Mouse (Mus musculus) thymus, postnatal 4 days (tissue): ENCODE results near the gene Vps51.

ENCODE experiments used
- DNase-seq: peaks from one replicate; pipeline ENCODE4 v3.0.0; 2021

Vps51 gene

DNA sequence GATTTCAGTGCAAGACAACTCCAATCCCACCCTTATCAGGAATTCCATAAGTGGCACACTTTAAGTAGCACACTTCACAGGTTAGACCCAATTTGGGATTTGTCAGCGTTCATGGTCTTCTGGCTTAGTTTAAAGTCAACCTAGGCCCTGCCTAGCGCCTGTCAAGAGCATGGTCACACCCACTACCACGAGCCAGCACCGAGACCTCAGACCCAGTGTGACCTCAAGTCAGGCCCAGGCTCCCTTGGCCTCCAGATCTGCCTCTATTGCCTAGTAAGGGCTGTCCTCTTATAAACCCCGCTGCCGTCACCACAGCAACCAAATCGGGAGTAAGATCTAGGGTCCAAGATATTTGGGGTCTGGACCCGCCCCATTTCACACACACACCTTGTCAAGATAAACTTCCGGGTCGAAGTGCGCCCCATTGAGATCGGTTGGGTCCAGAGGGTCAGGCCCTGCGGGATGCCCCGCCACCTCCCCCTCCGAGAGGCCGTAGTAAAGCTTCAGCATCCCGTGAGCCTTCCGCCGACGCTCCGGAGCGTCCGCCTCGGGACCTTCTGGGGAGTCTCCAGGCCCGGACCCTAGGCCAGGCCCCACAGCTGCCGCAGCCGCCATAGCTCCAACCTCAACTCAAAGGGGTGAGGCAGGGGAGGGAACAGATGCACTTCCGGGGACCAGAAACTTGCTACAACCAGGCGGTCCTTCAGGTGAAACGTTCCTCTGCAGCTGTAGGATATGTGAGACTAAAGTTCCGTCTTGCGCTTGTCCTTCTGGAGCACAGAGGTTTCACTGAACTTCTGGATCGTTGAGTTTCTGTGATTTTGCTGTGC lies at the start of gene Vps51:
Vps51 (minus strand) TSS at position 668 of the 830 bp plus-strand sequence.
- peak; percentile 86 for DNase-seq

DNA sequence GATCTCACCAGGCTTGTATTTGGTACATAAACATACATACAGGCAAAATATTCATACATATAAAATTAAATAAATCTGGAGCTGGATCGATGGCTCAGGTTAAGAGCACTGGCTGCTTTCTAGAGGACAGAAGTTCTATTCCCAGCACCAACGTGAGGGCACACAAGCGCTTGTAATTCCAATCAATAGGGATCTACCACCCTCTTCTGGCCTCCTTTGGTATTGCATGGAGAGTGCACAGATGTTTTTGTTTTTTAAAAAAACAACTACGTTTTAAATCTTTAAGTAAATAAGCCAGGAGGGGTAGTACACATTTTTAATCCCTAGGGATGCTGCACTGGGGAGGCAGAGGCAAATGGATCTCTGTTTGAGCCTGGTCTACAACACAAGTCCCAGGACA lies 49.3 kb upstream of the Vps51 start:
- DNase-seq, result peak; percentile 73

DNA sequence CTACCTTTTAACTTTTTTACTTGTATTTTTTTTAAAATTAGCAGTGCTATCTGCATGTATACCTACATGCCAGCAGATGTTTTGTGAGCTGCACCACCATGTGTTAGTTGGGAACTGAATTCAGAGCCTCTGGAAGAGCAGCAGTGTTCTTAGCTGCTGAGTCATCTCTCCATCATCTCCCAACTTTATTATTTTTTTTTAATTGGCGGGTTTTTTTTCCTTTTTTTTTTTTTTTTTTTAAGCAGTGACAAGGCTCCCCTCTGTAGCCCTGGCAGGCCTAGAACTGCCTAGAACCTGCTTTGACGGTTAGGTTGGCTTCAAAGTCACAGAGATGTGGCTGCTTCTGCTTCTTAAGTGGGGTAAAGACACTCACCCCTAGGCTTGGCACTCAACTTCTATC lies 47.9 kb upstream of the Vps51 start:
- no peak for DNase-seq

DNA sequence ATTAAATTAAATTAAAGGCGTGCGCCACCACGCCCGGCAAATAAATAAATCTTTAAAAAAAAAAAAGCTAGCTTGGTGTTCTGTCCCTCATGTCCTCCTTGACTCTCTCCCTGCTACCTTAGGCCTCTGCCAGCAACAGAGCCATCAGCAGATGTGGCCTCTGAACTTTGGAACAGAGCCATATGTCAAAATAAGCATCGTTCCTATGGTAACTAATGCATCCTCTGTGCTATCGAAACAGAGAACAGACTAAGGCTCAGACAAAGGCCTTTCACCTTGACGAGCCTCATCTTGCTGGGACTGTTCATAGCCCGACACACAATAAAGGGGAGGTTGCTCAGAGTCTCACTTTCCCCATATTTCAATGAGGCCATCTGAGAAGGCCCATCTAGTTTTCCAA lies 46.3 kb upstream of the Vps51 start:
- no peak for DNase-seq

DNA sequence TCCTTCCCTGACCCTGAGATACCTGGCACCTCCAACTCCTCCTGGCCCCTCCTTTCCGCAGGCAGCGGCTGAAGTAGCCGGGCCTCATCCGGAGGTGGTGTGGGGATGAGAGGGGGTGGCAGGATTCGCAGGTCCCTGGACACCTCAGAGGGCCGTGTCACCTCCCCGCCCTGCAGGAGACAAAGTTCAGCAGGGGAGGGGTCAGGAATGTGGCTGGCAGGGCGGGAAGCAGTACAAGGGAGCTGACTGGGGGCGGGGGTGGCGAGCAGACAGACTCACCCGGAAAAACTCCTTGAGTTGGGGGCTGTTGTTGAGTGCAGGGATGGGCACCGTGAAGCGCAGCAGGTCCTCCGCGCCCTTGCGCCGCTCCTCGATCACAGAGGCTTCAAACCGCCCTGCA lies 44.7 kb upstream of the Vps51 start:
- no peak for DNase-seq

DNA sequence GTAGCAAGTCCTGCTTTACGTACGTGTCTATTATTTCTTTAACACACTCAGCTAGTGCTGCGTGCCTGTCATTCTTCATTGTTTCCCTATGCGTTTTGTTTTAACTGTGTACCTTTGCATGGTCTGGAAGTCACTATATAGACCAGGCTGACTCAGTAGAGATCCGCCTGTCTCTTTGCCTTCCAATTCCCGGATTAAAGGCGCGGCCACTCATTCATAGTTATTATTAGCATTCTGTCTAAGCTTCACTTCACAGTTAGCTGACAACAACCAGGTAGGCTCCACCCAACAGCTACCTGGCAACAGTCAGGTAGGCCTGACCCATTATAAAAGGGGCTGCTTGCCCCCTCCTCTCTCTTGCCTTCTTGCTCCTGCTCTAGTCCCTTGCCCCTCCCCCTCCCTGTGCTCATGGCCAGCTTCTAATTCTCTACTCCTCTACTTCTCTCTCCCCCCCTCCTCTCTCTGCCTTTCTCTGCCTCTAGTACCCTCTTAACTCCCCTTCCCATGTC lies 41.7 kb upstream of the Vps51 start:
- peak; percentile 43 for DNase-seq

DNA sequence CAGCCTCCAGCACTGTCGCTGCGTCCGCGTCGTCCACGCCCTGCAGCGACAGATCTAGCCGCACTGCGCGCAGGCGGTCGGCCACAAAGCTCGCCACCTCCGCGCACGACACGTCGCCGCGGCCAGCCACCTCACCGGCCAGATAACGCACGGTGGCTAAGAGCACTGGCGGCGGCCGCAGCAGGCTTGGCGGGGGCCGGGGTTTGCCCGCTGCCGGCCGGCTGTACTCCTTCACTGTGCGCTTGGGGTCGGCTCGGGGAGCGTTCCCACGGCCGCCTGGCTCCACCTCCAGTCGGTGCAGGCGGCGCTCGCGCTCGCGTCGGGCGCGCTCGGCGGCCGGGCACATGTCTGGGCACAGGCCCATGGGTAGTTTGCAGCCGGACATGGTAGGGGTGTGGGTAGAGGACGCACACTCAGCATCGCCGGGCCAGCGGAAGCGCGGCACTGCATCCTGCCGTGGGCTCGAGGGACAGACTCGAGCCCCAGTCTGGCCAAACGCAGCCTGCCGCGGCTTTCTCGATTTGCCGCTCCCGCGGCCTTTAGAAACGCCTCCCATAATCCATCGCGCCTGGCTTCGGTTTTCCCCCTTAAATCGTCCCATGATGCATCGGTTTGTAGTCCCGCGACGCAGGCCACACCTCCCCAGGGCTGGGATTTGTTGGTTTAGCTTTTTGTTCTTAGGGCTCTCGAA lies 41.1 kb upstream of the Vps51 start, which contains the start of gene Sac3d1:
Sac3d1 (minus strand) TSS at position 665 of the 691 bp plus-strand sequence.
- peak; percentile 89 for DNase-seq

DNA sequence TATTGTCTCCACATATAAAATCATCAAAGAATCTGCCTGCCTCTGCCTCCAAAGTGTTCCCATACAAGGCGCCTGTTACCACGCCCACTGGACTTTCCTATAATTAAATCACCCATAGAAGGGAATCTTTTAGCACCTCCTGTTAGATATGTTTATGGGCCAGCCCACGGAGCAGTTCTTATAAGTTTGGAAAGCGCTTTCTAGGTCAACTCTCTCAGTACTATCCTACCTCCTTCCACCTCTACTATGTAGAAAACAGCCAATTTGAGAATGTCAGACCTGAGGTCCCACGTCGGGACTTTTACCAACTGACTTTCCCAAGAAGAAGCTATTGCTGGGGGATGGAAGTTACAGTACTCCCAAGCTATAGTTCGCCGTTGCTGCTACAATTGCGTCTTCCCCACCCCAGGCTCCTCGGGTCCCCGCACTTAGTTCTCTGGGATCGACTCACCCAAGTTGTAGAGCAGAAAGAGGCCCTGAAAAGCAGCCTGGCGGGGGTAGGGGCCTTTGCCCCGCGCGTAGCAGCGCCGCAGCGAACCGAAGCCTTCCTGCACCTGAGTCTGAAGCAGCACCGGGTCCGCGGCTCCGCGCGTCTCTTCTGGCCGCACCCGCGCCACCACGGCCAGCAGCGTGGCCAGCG lies 40.4 kb upstream of the Vps51 start:
- DNase-seq, result peak; percentile 66

DNA sequence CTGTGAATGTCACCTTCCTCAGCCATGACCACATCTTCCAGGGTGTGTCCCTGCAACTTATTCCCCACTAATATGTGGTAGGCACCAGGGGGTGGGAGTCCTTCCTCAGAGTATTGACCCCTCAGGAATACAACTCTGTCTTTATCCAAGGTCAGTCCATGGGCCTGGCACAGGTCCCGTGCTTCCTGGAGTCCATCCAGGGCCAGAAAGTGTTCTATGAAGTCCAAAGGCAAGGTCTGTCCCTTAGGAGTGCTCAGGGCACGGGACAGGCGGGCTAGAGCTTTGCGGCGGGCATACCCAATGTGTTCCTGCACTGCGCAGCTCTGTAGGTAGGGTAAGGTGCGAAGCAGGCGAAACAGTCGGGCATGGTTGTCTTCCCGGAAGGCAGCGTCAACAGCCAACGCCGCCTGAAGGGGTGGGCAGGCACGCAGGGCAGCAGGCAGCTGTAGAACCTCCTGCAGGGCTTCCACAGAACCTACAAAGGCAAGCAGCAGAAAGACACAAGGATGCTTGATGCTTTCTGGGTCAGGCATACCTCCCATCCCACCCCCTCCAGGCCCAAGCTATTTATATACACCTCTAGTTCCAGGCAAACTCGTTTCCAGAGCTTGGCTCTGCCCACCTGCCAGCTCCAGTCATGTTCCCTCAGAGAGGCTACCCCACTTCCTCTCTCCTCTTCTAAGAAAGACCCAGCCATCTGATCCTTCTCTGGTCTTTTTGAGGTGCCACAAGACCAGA lies 39.3 kb upstream of the Vps51 start:
- no peak for DNase-seq

DNA sequence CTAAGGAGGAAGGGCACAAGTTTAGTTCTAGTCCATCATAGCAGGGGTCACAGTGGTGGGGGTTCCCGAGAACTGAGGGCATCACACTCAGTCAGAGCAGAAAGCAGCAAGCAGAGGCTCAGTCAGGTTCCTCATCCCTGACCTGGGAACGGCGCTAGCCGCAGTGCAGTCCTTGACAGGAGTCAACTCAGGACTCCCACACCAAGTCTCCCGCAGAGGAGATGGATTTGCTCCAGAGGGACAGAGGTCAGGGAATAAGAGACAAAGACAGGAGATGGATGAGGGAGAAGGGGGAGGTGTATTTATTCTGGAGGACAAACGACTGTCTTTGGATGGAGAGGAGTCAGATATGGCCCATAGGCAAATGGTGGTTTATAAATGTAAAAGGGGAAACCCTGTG lies 36.1 kb upstream of the Vps51 start:
- no peak for DNase-seq

DNA sequence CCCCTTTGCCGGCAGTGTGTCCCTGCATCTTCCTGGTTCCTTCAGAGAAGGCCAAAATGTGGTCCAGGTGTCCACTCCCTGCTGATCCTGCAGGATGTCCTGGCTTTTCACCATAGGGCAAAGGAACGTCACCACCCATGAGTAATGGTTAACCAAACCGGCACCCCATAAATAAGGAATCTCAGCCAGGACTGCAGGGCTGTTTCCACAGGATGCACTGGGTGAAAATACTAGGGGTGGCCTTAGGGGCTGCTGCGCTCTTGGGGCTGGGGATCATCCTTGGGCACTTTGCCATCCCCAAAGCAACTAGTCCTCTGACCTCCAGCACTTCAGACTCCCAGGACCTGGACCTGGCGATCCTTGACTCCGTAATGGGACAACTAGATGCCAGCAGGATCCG lies 28.6 kb upstream of the Vps51 start, which contains the start of gene Naaladl1:
Naaladl1 (plus strand) TSS at position 197 of the 400 bp plus-strand sequence.
- no peak for DNase-seq

DNA sequence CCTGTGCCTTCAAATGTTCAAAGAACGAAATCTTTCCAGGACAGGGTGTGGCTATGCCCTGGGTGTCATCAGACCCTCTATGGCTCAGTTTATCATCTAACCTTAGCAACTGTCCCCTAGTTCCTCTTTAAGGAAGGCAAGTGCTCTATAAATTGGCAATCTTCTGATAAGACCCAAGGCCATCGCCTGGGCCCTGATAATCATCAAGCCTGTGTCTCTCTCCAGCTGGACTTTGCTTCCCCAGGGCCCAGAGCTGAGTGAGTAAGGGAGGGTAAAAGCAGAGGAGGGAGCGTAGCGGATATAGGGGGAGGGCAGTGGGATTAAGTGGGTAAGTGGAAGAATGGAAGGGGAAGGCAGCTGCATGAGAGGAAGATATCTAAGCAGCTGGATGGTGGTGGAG lies 27.4 kb upstream of the Vps51 start:
- DNase-seq, result no peak

DNA sequence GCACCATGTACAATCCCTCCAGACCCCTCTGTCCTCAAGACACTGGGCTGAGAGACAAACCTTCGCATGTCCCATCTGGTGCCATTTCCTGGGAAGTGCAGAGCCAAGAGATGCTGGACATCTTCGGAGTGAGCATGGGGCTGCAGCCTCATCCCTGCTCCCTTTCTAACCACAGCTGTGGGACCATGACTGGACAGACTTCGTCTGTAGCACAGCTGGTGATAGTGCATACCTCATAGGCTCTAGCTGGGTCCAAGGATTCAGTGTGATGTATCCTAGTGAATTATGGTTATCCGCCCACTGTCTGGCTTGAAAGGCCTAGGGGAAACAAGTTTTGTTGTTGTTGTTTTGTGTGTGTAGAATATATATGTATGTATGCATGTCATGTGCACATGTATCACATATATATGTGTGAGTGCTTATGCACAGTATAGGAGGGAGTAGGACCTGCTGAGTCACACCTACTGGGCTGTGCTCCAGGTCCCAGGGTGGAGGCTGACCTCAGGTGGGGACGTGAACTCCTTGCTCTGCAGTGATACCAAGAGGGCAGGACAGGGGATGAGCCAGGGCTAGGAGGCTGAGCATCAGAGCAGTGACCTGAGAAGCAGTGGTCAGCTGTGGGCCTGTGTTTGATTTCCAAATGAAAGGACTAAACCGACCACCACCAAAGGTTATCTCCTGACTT lies 25.3 kb upstream of the Vps51 start:
- no peak for DNase-seq

DNA sequence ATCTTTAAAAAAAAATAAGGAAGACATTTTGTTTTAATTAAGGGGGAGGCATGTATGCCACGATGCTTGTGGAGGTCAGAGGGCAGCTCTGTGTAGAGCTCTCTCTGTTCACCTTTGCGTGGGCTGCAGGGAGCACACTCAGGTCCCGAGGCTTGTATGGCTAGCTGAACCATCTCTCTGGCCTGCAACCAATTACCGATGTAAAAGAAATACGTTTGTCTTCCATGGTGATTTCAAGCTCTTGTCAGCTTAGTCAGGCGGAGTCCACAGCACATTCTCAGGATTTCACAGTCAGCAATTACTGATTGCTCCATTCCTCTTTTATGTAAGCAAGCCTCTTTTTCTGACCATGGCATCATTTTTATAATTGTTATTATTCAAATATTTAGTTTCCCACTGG lies 24.2 kb upstream of the Vps51 start:
- no peak for DNase-seq

DNA sequence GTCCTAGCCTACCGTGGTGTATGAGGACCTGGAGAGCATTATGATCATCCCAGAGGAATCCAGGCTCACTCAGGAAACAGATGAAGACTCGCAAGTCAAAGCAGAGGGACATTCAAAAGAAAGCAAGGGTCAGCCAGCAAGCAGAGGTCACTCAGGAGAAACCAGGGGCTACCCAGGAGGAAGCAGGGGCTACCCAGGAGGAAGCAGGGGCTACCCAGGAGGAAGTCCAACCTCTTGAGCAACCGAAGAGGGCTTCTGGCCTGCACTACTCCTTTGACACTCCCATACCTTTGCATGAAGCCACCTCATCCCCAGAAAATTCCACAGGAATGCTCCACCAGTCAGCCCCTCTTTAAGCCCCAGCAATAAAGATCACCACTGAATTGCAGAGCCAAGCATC lies 20.8 kb upstream of the Vps51 start:
- DNase-seq, result no peak

DNA sequence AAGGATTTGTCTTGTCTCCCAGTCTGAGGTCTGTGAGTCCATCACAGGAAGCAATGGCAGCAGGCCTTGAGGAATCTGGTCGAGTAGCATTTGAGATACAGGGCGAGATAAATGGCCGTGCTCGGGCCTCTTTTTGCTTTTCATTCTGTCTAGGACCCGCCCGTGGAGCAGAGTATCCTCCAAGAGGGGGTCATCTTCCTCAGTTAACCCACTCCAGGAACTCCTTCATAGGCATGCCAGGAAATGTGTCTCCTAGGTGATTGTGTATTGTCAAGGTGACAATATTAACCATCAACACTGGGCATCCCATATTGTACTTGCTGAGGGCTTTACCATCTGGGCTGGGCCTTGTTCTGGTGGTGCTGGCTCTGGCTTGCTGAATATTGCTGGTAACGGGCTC lies 17.1 kb upstream of the Vps51 start, which contains the start of gene AC131692.1:
AC131692.1 (plus strand) TSS at position 301 of the 400 bp plus-strand sequence.
- DNase-seq, result no peak

DNA sequence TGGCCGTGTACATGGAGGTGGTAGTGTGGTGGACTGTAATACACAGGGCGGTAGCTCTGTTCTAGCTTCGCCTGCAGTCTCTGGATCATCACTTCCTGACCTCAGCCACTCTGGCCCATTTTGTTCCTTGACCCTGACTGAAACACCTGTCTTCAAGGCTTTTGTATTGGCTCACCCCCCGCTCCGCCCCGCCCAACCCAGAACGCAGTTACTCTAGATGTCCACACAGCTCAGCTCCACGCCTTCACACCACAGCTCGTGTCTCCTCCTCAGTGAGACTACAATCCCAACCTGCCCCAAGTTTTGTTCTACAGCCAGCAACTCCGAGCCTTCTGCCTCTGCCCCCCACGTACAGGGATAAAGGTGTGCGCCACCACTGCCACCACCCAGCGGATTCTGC lies 11.8 kb upstream of the Vps51 start:
- DNase-seq, result no peak

DNA sequence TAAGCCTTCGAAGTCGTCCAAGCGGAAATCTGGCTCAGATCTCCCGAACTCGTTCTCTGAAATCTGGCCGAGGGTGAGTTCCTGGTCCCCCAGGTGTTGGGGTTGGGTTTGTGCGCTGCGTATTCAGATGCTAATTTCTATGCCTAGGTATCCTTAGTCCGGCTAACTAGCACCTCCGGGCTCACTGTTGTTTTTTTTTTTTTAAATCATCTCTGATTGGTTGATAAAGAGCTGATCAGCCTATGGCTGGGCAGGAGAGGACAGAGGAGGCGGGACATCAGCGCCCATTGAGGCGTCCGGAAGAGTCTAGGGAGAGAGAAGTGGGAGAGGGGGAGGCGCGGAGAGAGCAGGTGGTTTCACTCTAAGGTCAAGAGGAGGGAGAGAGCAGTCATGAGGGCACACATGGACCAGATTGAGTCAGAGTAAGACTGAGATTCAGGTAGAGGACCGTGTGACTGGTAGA lies 8.4 kb upstream of the Vps51 start:
- DNase-seq, result peak; percentile 73

DNA sequence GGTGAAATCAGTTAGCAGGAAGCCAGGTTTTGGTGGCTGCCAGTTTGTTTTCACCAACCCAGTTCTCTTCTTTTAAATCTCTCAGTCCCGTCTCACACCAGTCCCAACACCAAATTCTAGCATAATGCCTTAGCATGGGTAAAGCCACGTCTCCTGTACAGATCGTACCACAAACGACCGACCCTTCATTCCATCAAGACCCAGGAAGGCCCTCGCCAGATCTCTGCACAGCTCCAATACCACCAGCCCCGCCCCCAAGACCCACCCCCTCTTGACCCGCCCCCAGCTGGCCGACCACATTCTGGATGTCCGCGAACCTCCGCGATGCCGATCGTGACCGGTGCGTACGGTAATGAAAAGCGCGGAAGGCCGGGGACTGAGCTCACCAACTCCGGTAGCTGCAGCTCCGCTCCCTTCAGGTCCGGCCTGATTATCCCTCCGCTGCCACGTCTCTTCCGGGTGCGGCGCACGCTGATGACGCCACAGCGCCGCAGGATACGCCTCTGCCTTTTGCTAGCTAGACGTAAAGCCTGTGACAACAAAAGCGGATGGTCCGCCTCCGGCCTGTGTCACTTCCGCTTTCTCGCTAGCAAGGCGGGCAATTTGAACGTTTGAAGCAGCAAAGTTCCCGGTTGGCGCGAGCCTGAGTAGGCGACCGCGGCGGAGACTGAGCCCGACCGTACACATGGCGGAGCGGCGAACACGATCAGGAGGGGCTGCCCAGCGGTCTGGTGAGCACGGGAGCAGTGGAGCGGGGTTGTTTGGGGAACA lies 7.6 kb upstream of the Vps51 start, which contains the start of the genes Zfpl1 and Cdca5:
Zfpl1 (minus strand) TSS at position 479 of the 771 bp plus-strand sequence.
Cdca5 (plus strand) TSS at position 506 of the 771 bp plus-strand sequence.
- DNase-seq, result peak; percentile 96

DNA sequence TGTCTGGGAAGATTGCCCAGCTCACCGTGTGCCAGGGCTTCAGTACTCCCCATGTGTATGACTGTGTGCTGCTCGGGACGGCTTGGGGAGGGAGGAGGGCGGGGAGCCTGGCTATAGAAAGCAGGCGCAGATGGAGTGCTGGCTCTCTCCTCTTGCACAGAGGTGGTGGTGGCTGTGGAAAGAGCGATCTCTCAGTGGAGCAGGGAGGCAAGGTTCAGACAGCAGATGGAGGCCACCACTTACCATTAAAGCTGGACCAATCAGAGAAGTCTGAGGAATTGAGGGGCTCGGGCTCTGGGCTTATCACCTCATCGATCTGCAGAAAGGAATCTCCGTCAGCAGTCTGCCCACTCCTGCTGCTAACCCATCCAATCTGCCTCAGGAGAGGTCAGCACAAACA lies 5.1 kb upstream of the Vps51 start, which contains the start of gene Gm28374:
Gm28374 (minus strand) TSS at position 101 of the 400 bp plus-strand sequence.
- no peak for DNase-seq

DNA sequence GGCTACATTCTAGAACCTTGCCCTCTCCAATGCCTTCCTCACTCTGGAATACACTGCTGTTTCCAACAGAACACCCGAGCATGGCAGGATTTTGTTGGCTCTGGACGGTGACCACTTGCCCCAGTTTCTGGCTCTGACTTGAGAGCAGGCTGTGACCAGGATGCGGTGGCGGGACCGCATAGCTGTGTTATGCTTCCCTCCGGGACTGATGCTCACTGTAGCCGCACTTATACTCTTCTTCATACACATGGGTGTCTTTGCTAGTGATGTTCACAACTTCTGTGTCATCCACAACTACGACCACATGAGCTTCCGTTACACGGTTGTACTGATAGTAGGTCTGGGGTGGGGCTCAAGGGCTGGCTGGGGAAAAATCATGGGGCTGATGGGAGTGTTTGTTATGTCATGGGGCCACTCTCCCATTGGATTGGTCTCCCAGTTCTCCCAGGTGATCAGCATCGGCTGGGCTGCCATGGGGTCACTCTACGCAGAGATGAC lies 3.0 kb upstream of the Vps51 start, which contains the start of gene Tmem262:
Tmem262 (plus strand) TSS at position 51 of the 498 bp plus-strand sequence.
- DNase-seq, result no peak
